Mouse (Mus musculus): ENCODE measurements around the gene Slco1a1.
"Not testable (repeated sequence)": the region's sequence is repeated elsewhere in the genome, so short reads cannot be mapped to it uniquely, and the experiment has no call there.

Gene Slco1a1

DNA sequence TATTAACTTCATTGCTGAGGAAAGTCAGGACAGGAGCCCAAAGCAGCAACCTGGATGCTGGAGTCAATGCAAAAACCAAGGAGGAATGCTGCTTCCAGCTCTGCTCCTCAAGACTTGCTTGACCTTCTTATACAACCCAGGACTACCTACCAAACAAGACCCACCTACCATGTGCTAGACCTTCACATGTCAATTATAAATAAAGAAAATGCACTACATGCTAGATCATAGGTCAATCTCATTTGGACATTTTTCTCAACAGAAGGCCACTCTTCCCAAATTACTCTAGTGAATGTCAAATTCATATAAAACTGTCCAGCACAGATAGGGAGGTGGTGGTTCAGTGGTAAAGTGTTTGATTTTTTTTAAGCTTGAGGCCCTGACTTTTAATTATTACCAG lies at the start of gene Slco1a1:
Gene Slco1a1 (minus strand): TSS at position 101 of the 400 bp plus-strand sequence.
- DNase-seq (ENCODE audit: low spot score in 2 of 2), result no peak

DNA sequence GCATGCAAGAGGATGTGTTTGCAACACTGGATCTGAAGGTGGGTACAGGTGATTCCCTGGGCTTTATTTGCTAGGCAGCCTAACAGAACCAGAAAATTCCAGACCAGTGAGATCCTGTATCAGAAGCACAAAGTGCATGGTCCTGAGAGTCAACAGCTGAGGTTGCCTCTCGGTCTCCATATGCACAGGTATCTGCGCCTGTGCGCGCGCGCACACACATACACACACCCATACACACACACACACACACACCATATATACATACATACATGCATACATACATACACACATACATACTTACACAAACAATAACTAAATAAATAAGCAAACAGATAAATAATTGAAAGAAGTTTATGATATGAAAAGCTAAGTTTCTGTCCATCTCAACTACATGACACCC lies 40.0 kb upstream of the Slco1a1 start:
- DNase-seq (ENCODE audit: low spot score in 2 of 2), result no peak

DNA sequence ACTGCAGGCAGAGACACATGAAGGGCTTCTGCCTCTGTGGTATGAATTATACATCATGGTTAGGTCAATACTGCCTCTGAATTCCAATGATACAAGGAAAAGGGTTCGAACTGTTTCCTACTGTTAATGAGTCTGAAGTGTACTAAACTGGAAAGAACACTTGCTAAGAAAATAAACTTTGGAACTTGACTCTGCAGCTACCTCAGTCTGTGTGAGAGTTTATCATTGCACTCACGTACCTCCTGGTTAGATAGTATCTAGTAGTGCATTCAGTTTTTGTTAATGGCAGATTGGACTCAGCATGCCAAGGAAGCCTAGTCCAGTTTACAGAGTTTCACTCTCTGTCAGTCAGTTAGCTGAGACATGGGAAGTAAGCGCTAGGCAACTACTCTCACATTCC lies 37.9 kb upstream of the Slco1a1 start:
- DNase-seq (ENCODE audit: low spot score in 2 of 2), result no peak

DNA sequence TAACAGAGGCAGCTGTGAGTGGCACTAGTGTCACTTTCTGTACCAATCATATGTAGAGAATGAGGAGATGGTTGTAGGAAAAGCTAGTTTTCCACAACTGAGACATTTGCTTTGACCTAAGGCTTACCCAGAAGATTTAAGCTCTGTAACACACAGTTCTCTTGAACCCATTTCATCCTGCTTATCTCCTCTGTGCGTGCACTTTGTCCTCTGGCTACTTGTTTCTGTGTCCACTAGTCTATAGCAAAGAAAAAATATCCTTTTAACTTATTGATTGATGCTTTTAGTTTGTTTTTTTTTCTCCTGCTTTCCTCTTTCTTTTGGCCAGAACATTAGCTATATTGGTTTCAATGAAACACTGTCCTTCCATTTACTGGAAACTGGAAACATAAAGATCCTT lies 15.7 kb upstream of the Slco1a1 start:
- no peak for DNase-seq (ENCODE audit: low spot score in 2 of 2)

DNA sequence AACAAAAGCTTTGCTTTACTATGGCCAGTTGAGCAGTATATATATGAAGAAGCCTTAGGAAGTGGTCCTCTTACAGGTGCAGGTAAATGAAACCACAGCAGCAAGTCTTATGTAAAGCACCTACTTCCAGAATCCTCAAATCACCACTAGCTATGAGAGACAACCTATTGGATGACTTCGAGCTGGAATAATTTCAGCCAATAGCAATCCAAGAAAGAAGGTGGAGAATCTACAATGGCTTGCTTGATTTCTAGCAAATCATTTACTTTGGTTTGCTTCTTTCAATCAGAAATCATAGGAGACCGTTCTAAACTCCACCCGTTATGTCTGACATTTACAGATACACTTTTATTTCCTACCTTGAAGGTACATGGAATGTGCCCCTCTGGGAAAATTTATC lies 15.1 kb upstream of the Slco1a1 start:
- no peak for DNase-seq (ENCODE audit: low spot score in 2 of 2)

DNA sequence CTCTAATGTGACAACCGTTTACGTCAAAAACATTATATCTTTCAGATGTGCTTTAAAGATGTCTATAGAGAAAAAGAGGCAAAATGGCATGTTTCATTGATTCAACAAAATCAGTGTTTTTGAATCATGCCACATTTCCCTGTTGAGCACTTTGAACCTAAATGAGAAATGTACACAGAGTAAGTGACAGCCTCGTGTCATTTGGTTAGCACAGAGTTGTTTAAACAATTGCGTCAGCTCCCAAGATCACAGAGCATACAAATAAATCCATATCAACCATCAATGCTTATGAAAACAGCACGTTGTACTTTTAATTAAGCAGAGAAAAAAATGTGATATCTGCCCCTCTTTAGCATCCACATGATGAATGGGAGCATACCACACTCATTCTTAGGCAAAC lies 13.7 kb upstream of the Slco1a1 start:
- DNase-seq (ENCODE audit: low spot score in 2 of 2), result no peak

- no peak for DNase-seq (ENCODE audit: low spot score in 2 of 2)
Measured at GRCm38 (mm10) chr6:141940451-141940850, 6.3 kb downstream of the Slco1a1 start.

DNA sequence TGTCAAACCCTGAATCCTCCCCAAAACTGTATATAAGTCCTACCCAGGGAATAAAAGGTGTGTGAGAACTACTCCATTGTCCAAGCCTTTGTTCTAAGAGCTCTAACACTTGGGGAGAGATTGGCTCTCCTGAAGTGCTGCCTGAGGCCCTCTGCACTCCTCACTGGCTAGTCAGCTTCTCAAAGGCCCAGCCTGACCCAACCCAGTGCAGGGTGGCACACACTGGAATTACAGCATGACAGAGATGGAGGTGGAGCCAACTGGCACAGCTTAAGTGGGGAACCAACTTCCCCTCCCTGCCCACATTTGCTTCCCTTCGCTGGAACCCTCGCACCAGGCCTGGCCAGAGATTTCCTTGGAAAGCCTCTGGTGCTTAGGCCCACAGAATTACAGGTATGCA lies 48.6 kb downstream of the Slco1a1 start:
- no peak for DNase-seq (ENCODE audit: low spot score in 2 of 2)

DNA sequence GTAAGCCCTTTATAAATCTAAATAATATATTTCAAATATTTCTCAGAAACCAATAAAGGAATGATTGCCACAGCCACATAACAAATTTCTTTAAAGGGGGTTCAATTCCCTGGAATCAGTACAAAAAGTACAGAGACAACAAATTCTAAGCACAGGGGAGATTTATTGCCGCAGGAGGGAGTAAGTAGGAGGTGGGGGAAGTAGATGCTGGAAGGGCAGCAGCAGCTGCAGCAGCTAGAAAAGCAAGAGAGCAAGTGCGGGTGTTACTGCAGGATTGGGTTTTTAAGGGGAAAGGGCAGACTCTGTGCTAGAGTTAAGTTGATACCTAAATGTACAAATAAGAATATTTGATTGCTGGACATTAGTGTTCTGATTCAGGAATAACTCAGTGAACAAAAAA lies 57.0 kb downstream of the Slco1a1 start:
- no peak for DNase-seq (ENCODE audit: low spot score in 2 of 2)

DNA sequence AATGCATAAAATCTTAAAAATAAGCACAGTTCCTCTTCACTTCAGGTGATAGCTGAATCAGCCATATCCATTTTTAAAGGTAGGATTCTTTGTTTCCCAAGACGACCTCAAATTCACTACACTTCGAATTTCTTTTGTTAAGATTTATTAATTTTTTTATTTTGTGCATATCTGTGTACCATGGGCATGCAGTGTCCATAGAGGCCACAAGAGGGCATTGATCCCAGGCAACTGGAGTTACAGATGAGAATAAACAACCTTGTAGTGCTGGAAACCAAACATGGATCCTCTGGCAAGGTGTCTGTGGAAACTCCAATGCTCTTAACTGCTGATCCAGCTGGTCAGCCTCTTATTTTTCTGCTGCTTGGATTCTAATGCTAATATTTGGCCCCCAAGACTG lies 58.5 kb downstream of the Slco1a1 start:
- no peak for DNase-seq (ENCODE audit: low spot score in 2 of 2)

- no peak for DNase-seq (ENCODE audit: low spot score in 2 of 2)
Measured at GRCm38 (mm10) chr6:141882581-141882980, 64.2 kb downstream of the Slco1a1 start.

GRCm38 (mm10) chr6:141875742-141876141 lies 71.0 kb downstream of the Slco1a1 start:
- DNase-seq (ENCODE audit: low spot score in 2 of 2), result not testable (repeated sequence)

- DNase-seq (ENCODE audit: low spot score in 2 of 2), result no peak
Measured at GRCm38 (mm10) chr6:141871711-141872110, 75.1 kb downstream of the Slco1a1 start.

GRCm38 (mm10) chr6:141868735-141869134 lies 78.0 kb downstream of the Slco1a1 start:
- no peak for DNase-seq (ENCODE audit: low spot score in 2 of 2)

GRCm38 (mm10) chr6:141866026-141866425 lies 80.7 kb downstream of the Slco1a1 start:
- DNase-seq (ENCODE audit: low spot score in 2 of 2), result no peak

GRCm38 (mm10) chr6:141857735-141858531 lies 88.8 kb downstream of the Slco1a1 start:
- DNase-seq (ENCODE audit: low spot score in 2 of 2), result no peak
